Comparison of ENCODE assay signal across 19 mouse cellular contexts in genomic region chr5:66346756-66347155, GRCm38 (mm10).
DNase-seq lines count a peak whose midpoint lies in the region; ATAC-seq and TF ChIP-seq lines count a peak whose summit lies in the region.
"Had no signal": no experiment of that assay in that cellular context is flagged by ENCODE, and none has a peak within 500 bp of the region (broad histone marks: within the 10 kb centered on the region; RNA-seq: fewer than 3 reads in every experiment).

No protein-coding gene starts in this region.

- no peak overlapping the region for H3K4me3 ChIP-seq in kidney, adult 2 months (ENCODE audit: insufficient read depth, low read depth, low read length)
- H3K4me3 ChIP-seq in intestine, postnatal 0 days (ENCODE audit: low read depth, low read length) = no peak overlapping the region
- H3K4me3 ChIP-seq in kidney, embryonic 16.5 days (ENCODE audit: low read length) = no peak overlapping the region
- H3K4me3 ChIP-seq: embryonic facial prominence, embryonic 10.5 days; gastrocnemius, adult 2 months; heart, embryonic 13.5 days had no signal

- H3K9me3 ChIP-seq in intestine, postnatal 0 days (ENCODE audit: control insufficient read depth) = no peaks in the 10 kb centered on the region
- no peaks in the 10 kb centered on the region for H3K9me3 ChIP-seq in kidney, embryonic 16.5 days (ENCODE audit: low read length)
- H3K9me3 ChIP-seq: embryonic facial prominence, embryonic 10.5 days; heart, embryonic 13.5 days had no signal

- H3K9ac ChIP-seq in intestine, postnatal 0 days (ENCODE audit: low read depth, low read length) = no peak overlapping the region
- H3K9ac ChIP-seq in kidney, embryonic 16.5 days (replicated peaks; ENCODE audit: low read length) = no peak overlapping the region
- H3K9ac ChIP-seq: heart, embryonic 13.5 days had no signal

- H3K27ac ChIP-seq in kidney, adult 2 months (ENCODE audit: insufficient read depth, low read depth, low read length) = peak overlapping the region; percentile 62; the same call in 1 of the 2 replicates
- H3K27ac ChIP-seq in intestine, postnatal 0 days (ENCODE audit: low read depth, low read length) = no peak overlapping the region; the same call in 1 of the 2 replicates
- peak overlapping the region; percentile 16 for H3K27ac ChIP-seq in kidney, embryonic 16.5 days (ENCODE audit: low read length)
- H3K27ac ChIP-seq: embryonic facial prominence, embryonic 10.5 days; gastrocnemius, adult 2 months; heart, embryonic 13.5 days had no signal

- WGBS in kidney, adult 2 months = 62% methylated on average over 6 of the region's 6 CpGs
- WGBS in intestine, postnatal 0 days = 67% methylated on average over 6 of the region's 6 CpGs
- WGBS in kidney, embryonic 16.5 days = 89% methylated on average over 6 of the region's 6 CpGs

- 0 out of 2 replicates have a peak, but pooled peaks have one; percentile 37 for ATAC-seq in intestine, postnatal 0 days
- ATAC-seq in kidney, embryonic 16.5 days (ENCODE audit: low FRiP score, low TSS enrichment) = no peak
- ATAC-seq: activated CD4-positive, CD25-positive, alpha-beta regulatory T cell, adult 4 months; forebrain, embryonic 14.5 days; Patski had no signal

- H3K4me2 ChIP-seq in intestine, postnatal 0 days (replicated peaks; ENCODE audit: low read depth) = no peak overlapping the region
- no peak overlapping the region for H3K4me2 ChIP-seq in kidney, embryonic 16.5 days (replicated peaks; ENCODE audit: low read depth, low read length)
- H3K4me2 ChIP-seq: heart, embryonic 13.5 days had no signal

- TF ChIP-seq CTCF in kidney, adult 2 months (conservative IDR thresholded peaks at IDR 0.05; ENCODE audit: insufficient read depth, insufficient read length, low read depth, low read length) = no peak
- no peak for TF ChIP-seq CTCF in intestine, postnatal 0 days (IDR thresholded peaks at IDR 0.05; ENCODE audit: low read depth)

- DNase-seq in kidney, adult 2 months = peak; percentile 85
- DNase-seq in kidney, adult 18-20 months = no peak
- DNase-seq in kidney, postnatal 36 days = peak; percentile 54 to 71
- DNase-seq in cerebellum, postnatal 25 days = no peak
- DNase-seq in urinary bladder, adult 18-20 months (ENCODE audit: low spot score in 2 of 2) = no peak
- DNase-seq: adrenal gland, postnatal 14 days; cerebellum, adult 18-20 months; cerebellum, adult 9-11 months; gastrocnemius, adult 2 months; gastrocnemius, postnatal 25 days; heart, postnatal 36 days had no signal

- H3K36me3 ChIP-seq in kidney, adult 2 months (ENCODE audit: control insufficient read depth, insufficient read depth, low read length) = no peaks in the 10 kb centered on the region
- no peaks in the 10 kb centered on the region; the same call in 1 of the 2 replicates for H3K36me3 ChIP-seq in intestine, postnatal 0 days (ENCODE audit: control insufficient read depth, insufficient read depth)
- no peaks in the 10 kb centered on the region for H3K36me3 ChIP-seq in kidney, embryonic 16.5 days (ENCODE audit: insufficient read depth, low read length)

- H3K27me3 ChIP-seq in kidney, adult 2 months (replicated peaks; ENCODE audit: control insufficient read depth, insufficient read depth, low read length) = no peaks in the 10 kb centered on the region
- H3K27me3 ChIP-seq in intestine, postnatal 0 days (replicated peaks; ENCODE audit: control insufficient read depth, insufficient read depth, low read length) = no peaks in the 10 kb centered on the region
- no peaks in the 10 kb centered on the region for H3K27me3 ChIP-seq in kidney, embryonic 16.5 days (ENCODE audit: insufficient read depth, low read length)
- H3K27me3 ChIP-seq: CH12.LX; heart, embryonic 13.5 days; Patski had no signal

- TF ChIP-seq POLR2A in kidney, adult 2 months (IDR thresholded peaks at IDR 0.05; ENCODE audit: low read depth, low read length) = no peak

- peaks cover 37% of the 10 kb centered on the region for H3K4me1 ChIP-seq in kidney, adult 2 months (ENCODE audit: control insufficient read depth, insufficient read depth, low read length)
- H3K4me1 ChIP-seq in intestine, postnatal 0 days (replicated peaks; ENCODE audit: control insufficient read depth, insufficient read depth, low read length) = peaks cover 2% of the 10 kb centered on the region; the same call in 1 of the 2 replicates
- peaks cover 15% of the 10 kb centered on the region for H3K4me1 ChIP-seq in kidney, embryonic 16.5 days (ENCODE audit: insufficient read depth, low read length)

Comparison
In these comparisons a context has a peak if more than half of its experiments do, and no peak if none do; other contexts are left out.
1. DNase-seq: peak in kidney, adult 2 months (single experiment) and kidney, postnatal 36 days (2 of 2); none in kidney, adult 18-20 months (single experiment), cerebellum, postnatal 25 days (0 of 2) and urinary bladder, adult 18-20 months (0 of 2).